Mouse (Mus musculus) embryonic facial prominence, embryonic 10.5 days (tissue): ENCODE measurements around the gene Gm10320. TPM values are rescaled to one million over a fixed set of nuclear protein-coding genes. Genes with fewer than 3 reads are reported as not detected.
A peak's percentile ranks its signal among the peaks of the same experiment; 100 is the strongest.

Experiments used
- DNase-seq: peaks from one replicate; pipeline ENCODE4 v3.0.0-alpha.2; 2017; ENCODE audit warnings: low spot score
- H3K27ac ChIP-seq: fragments of 300-500 bp; sonication (generic); replicated peaks from 2 replicates; pipeline ENCODE4 v1.5.1; 2016; ENCODE audit warnings: mild to moderate bottlenecking
- H3K27me3 ChIP-seq: fragments of 300-500 bp; sonication (generic); replicated peaks from 2 replicates; pipeline ENCODE4 v1.6.1; 2016; ENCODE audit warnings: low read depth, mild to moderate bottlenecking; ENCODE audit not compliant: poor library complexity, severe bottlenecking
- H3K36me3 ChIP-seq: fragments of 300-500 bp; sonication (generic); replicated peaks from 2 replicates; pipeline ENCODE4 v1.6.1; 2016; ENCODE audit warnings: mild to moderate bottlenecking, moderate library complexity
- H3K4me1 ChIP-seq: fragments of 300-500 bp; sonication (generic); 2 replicates; pipeline ENCODE4 v1.6.1; 2016
- H3K4me3 ChIP-seq: fragments of 300-500 bp; sonication (generic); 2 replicates; pipeline ENCODE4 v1.5.1; 2016; ENCODE audit warnings: mild to moderate bottlenecking, moderate library complexity
- H3K9me3 ChIP-seq: fragments of 300-500 bp; sonication (generic); 2 replicates; pipeline ENCODE4 v1.6.1; 2016; ENCODE audit warnings: mild to moderate bottlenecking
- WGBS: fragments of 180-500 bp; shearing (Covaris S2); methylation state at CpG from one replicate; pipeline ENCODE4 v1.1.7; 2016; 5-methylcytosine and 5-hydroxymethylcytosine counted together
- polyA plus RNA-seq: library from polyadenylated mRNA; unstranded; fragments of >200 nt; fragmentation: Nextera tagmentation; extraction: Ambion mirVana; gene quantifications from 2 replicates; pipeline ENCODE4 v1.2.1, GENCODE M21; 2016

Gene Gm10320
- polyA plus RNA-seq, 1 experiment from 2014 or later = 0.79 TPM

GRCm38 (mm10) chr13:98518341-98518740, 26.5 kb upstream of the Gm10320 start:
- DNase-seq = peak; percentile 59
- Histone ChIP-seq H3K27me3 (peaks cover 30% of the 10 kb centered on the region), H3K4me1 (peaks cover 25% of the 10 kb centered on the region), H3K9me3 (peaks cover 9% of the 10 kb centered on the region; the same call in 1 of the 2 replicates), H3K36me3 (no peaks in the 10 kb centered on the region), H3K4me3 (no peak overlapping the region), H3K27ac (peak overlapping the region; percentile 67)
- 29% methylated on average over 11 of the region's 11 CpGs for WGBS

- Histone ChIP-seq H3K27ac (peak overlapping the region; percentile 48), H3K36me3 (no peaks in the 10 kb centered on the region), H3K27me3 (peaks cover 30% of the 10 kb centered on the region), H3K4me1 (peaks cover 25% of the 10 kb centered on the region), H3K9me3 (peaks cover 8% of the 10 kb centered on the region; the same call in 1 of the 2 replicates), H3K4me3 (no peak overlapping the region)
- peak; percentile 50 for DNase-seq
- WGBS = 27% methylated on average over 5 of the region's 5 CpGs
Measured at GRCm38 (mm10) chr13:98517666-98518065, 25.9 kb upstream of the Gm10320 start.

GRCm38 (mm10) chr13:98516985-98517384, 25.2 kb upstream of the Gm10320 start:
- no peak for DNase-seq
- WGBS = 78% methylated on average over 4 of the region's 4 CpGs
- Histone ChIP-seq H3K27me3 (peaks cover 30% of the 10 kb centered on the region), H3K27ac (0 out of 2 replicates have a peak overlapping the region, but pooled peaks have one; percentile 12), H3K4me1 (peaks cover 25% of the 10 kb centered on the region), H3K36me3 (no peaks in the 10 kb centered on the region), H3K9me3 (peaks cover 1% of the 10 kb centered on the region; the same call in 1 of the 2 replicates), H3K4me3 (no peak overlapping the region)

- H3K27ac ChIP-seq = no peak overlapping the region
- no peak overlapping the region for H3K4me3 ChIP-seq
- DNase-seq = peak; percentile 6
- no peaks in the 10 kb centered on the region for H3K9me3 ChIP-seq
- no peaks in the 10 kb centered on the region for H3K36me3 ChIP-seq
- WGBS = 84% methylated on average over 4 of the region's 4 CpGs
- H3K27me3 ChIP-seq = peaks cover 52% of the 10 kb centered on the region
- H3K4me1 ChIP-seq = peaks cover 10% of the 10 kb centered on the region
Measured at GRCm38 (mm10) chr13:98512066-98512465, 20.3 kb upstream of the Gm10320 start.

GRCm38 (mm10) chr13:98507656-98508055, 15.9 kb upstream of the Gm10320 start:
- Histone ChIP-seq H3K9me3 (no peaks in the 10 kb centered on the region), H3K4me1 (peaks cover 33% of the 10 kb centered on the region), H3K27me3 (peaks cover 79% of the 10 kb centered on the region), H3K36me3 (no peaks in the 10 kb centered on the region), H3K4me3 (no peak overlapping the region), H3K27ac (0 out of 2 replicates have a peak overlapping the region, but pooled peaks have one; percentile 1)
- 57% methylated on average over 2 of the region's 2 CpGs for WGBS
- no peak for DNase-seq

GRCm38 (mm10) chr13:98506496-98506895, 14.7 kb upstream of the Gm10320 start:
- no peaks in the 10 kb centered on the region for H3K9me3 ChIP-seq
- H3K4me3 ChIP-seq = no peak overlapping the region
- H3K4me1 ChIP-seq = peaks cover 44% of the 10 kb centered on the region
- no peak overlapping the region for H3K27ac ChIP-seq
- DNase-seq = peak; percentile 7
- H3K36me3 ChIP-seq = no peaks in the 10 kb centered on the region
- peaks cover 91% of the 10 kb centered on the region for H3K27me3 ChIP-seq
- WGBS = 25% methylated on average over 4 of the region's 4 CpGs

- no peaks in the 10 kb centered on the region for H3K9me3 ChIP-seq
- H3K27ac ChIP-seq = peak overlapping the region; percentile 90; the same call in 1 of the 2 replicates
- DNase-seq = peak; percentile 19
- peaks cover 49% of the 10 kb centered on the region for H3K4me1 ChIP-seq
- H3K4me3 ChIP-seq = peak overlapping the region; percentile 62; the same call in 1 of the 2 replicates
- peaks cover 96% of the 10 kb centered on the region for H3K27me3 ChIP-seq
- H3K36me3 ChIP-seq = no peaks in the 10 kb centered on the region
- 9% methylated on average over 6 of the region's 6 CpGs for WGBS
Measured at GRCm38 (mm10) chr13:98505989-98506388, 14.2 kb upstream of the Gm10320 start.

GRCm38 (mm10) chr13:98505489-98505857, 13.7 kb upstream of the Gm10320 start:
- H3K27ac ChIP-seq = peak overlapping the region; percentile 90
- peaks cover 54% of the 10 kb centered on the region for H3K4me1 ChIP-seq
- peak overlapping the region; percentile 62 for H3K4me3 ChIP-seq
- DNase-seq = peak; percentile 58
- H3K27me3 ChIP-seq = peaks cover 98% of the 10 kb centered on the region
- H3K36me3 ChIP-seq = no peaks in the 10 kb centered on the region
- 1% methylated on average over 11 of the region's 11 CpGs for WGBS
- H3K9me3 ChIP-seq = no peaks in the 10 kb centered on the region

GRCm38 (mm10) chr13:98504661-98505488, 13.1 kb upstream of the Gm10320 start:
- Histone ChIP-seq H3K27ac (peak overlapping the region; percentile 90), H3K9me3 (no peaks in the 10 kb centered on the region), H3K27me3 (peaks cover 98% of the 10 kb centered on the region), H3K4me3 (peak overlapping the region; percentile 62), H3K36me3 (no peaks in the 10 kb centered on the region), H3K4me1 (peaks cover 54% of the 10 kb centered on the region)
- WGBS = under 1% methylated on average over 51 of the region's 51 CpGs
- peak; percentile 89 for DNase-seq

- H3K27ac ChIP-seq = peak overlapping the region; percentile 90
- peaks cover 54% of the 10 kb centered on the region for H3K4me1 ChIP-seq
- under 1% methylated on average over 27 of the region's 27 CpGs for WGBS
- no peaks in the 10 kb centered on the region for H3K36me3 ChIP-seq
- peak; percentile 85 for DNase-seq
- peak overlapping the region; percentile 62 for H3K4me3 ChIP-seq
- H3K9me3 ChIP-seq = no peaks in the 10 kb centered on the region
- peaks cover 98% of the 10 kb centered on the region for H3K27me3 ChIP-seq
Measured at GRCm38 (mm10) chr13:98504181-98504660, 12.4 kb upstream of the Gm10320 start.

- peaks cover 98% of the 10 kb centered on the region for H3K27me3 ChIP-seq
- WGBS = 0% methylated on average over 8 of the region's 8 CpGs
- H3K27ac ChIP-seq = peak overlapping the region; percentile 90
- no peaks in the 10 kb centered on the region for H3K36me3 ChIP-seq
- H3K4me3 ChIP-seq = peak overlapping the region; percentile 62
- peaks cover 59% of the 10 kb centered on the region for H3K4me1 ChIP-seq
- peak; percentile 82 for DNase-seq
- H3K9me3 ChIP-seq = no peaks in the 10 kb centered on the region
Measured at GRCm38 (mm10) chr13:98503601-98504000, 11.8 kb upstream of the Gm10320 start.

- peak overlapping the region; percentile 62 for H3K4me3 ChIP-seq
- WGBS = under 1% methylated on average over 27 of the region's 27 CpGs
- peak; percentile 75 for DNase-seq
- H3K4me1 ChIP-seq = peaks cover 66% of the 10 kb centered on the region
- peak overlapping the region; percentile 90 for H3K27ac ChIP-seq
- H3K27me3 ChIP-seq = peaks cover 98% of the 10 kb centered on the region
- no peaks in the 10 kb centered on the region for H3K36me3 ChIP-seq
- H3K9me3 ChIP-seq = no peaks in the 10 kb centered on the region
Measured at GRCm38 (mm10) chr13:98502813-98503341, 11.1 kb upstream of the Gm10320 start.
